Mouse (Mus musculus) mature B cell (primary cell): Measurements from ENCODE around the gene Nacc2.

ENCODE experiments used
- in situ Hi-C: fragments of 300-500 bp; cut with MboI; formaldehyde crosslinking; loops from 2 replicates; pipeline ENCODE4 v1.14.3; 2019

Nacc2 gene

DNA sequence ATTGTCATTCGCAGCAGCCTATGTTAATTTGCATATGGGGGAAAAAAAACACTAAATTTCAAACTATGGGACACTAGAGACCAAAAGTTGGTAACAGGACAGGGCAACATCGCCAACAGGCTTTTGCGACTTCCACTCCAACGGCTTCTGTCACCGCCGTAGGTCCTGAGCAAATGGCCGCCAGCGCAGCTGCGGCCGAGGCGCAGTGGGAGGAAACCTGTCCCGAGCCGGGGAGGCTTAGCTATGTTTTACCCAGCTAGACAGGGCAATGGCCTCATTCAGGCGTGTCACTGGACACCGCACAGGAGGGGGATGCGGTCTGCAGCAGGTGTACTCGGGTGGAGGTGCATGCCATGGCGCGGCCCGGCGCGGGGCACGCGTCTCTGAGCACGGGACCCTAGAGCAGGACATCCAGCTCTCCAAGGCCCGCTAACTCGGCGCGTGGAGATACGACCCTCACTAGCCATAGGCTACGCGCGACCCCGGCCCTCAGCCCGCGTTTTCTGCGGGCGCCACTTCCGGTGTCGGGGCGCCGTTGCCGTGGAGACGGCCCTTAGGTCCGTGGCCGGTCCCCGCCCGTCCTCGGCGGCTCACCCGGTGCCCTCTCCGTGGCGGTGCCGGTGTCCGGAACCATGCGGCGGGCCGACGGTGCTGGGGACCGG is 16.7 kb upstream of the Nacc2 start:
- in situ Hi-C loops: no loop called here

DNA sequence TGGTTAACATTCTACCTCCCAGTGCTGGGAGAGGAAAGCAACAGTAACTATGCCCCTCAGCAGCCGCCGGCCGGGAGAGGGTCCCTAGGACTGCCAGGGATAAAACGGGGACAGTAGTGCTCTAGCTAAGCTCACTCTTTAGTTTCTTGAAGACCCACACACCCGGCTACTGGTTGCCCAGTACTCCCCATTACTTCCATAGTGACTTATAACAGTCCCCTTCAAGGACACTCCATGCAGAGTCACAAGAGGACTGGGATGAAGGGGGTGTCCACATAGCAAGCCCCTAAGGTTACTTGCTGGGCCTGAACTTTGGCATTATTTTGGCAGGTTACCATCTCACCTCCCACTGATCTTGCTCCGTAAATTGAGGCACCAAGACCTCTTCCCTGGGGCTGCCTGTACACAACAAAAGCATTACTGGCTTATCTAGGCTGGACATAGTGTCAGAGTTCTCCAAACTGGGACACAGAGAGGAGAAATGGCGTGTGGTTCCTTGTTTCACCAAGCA is 16.1 kb upstream of the Nacc2 start:
- in situ Hi-C loops: no loop called here

DNA sequence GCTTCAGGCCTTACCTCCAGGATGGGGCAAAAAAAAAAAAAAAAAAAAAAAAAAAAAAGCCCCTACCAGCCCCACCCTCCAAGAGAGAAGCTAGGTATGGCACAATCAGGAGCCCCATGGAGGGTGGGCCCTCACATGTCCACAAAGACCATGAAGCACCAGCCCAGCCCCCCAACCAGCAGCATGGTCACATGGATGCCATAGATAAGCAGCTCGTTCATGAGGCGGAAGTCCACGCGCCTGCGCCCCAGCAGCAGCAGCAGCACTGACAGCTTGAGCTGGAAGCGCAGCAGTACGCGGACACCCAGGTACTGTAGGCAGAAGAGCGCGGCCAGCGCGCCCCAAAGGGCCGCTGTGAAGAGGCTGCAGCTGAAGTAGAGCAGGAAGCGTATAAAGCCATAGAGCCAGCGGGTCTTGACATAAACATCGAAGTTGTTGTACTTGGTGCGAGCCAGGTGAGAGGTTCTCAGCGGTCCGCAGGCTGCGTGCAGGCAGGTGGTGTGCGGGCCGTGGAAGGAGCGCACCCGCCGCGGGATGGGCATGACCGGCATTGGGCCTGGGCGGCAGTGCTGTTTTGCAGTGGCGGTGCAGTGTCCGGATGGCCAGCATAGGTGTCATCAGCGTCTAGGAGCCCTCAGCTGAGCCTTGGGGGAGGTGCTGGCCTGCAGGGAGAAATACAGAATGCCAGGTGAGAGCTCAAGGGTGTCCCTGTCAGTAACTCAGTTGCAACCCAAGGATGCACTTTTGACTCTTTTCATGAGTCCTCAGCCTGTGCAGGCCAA is 15.4 kb upstream of the Nacc2 start:
- in situ Hi-C loops: no loop called here

DNA sequence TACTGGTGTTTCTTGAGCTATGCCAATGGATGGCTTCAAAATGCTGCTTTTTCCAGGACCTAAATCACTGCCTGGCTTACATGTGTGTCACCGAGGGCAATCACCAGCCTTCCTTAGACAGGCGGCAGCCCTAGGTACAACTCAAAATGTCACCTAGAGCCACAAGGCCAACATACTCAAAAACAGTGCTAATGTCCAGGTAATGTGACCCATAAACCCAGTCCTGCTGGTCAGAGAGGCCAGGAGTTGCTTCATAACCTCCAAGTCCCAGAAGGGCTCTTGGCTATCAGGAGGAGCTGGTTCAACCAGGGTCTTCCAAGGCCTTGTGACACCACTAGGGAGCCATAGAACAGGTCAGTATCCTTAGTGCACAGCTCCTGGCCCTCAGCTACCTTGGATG is 11.6 kb upstream of the Nacc2 start:
- in situ Hi-C loops: no loop called here

DNA sequence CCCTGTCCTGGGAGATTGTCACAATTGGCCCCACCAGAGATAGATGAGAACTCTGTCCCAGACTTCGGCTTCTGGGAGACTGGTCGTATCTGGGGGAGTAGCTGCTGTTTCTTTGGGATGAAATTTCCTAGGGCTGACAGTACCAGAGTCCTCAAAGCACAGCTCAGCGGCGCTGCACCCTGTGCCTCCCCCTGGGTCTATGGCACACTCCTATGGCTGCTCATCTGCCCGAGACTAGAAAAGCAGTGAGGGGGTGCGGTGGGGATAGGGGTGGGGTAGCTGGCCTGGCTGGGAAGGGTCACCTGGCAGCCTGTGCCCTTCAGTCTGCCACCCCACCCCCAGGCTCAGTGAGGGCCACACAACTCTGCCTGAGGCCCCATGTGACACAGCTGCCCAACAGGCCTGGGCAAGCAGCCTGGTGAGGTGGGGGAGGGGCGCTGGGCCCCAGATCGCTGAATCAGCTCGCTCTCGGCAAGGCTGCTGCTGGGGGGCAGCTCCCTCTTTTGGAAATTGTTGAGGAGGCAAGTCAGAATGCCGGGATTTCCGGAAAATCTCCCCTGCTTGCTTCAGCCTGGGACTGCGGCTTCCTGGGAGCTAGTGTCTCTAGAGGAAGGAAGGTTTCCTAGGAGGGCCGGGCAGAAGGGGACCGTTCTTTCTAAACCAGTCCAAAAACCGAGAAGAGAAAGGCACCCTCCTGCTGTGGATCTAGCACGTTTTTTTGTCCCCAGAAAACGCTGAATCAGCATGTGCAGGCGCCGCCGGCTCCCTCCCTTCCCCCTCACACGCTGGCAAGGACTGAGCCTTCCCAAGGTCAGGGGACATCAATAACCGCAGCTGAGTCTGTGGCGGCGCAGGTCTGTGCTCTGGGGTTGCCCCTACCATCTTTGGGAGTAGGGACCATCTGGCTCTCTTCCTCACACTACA is 9.9 kb upstream of the Nacc2 start:
- in situ Hi-C loops: no loop called here

DNA sequence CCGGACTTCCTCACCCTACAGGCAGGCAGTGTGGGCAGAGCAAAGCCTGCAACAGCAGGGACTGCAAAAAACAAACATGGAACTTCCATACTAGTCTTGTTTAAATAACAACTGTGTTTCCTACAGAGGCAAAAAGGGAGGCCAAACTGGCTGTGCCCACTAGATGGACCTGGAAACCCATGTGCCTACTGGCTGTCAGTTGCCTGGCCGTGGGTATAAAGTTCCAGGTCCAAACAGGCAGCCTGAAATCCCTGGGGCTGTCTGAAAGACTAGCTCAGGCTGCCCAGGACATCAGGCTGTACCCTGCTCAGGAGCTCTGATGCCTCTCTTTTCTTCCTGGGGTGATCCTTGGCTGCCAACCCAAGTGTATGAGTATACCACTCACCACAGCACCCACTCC is 8.3 kb upstream of the Nacc2 start:
- in situ Hi-C loops: no loop called here

DNA sequence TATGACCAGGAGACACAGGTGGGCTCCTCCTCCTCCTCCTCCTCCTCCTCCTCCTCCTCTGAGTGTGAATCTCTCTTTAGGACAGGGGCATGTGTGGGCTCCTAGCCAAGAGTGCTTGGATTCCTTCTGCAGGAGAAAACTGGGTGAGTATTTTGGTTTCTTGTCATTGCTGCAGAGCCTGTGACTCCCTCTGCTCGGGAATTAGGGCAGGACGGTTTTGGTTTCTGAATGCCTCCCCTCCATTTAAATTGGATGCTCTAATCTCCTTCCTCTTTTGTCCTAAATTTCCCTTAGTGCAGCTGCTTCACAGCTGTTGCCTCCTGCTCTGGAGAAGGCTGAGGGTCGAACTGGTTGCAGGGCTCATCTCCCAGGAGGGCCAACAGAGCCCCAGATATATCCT is 6.9 kb upstream of the Nacc2 start:
- in situ Hi-C loops: no loop called here

DNA sequence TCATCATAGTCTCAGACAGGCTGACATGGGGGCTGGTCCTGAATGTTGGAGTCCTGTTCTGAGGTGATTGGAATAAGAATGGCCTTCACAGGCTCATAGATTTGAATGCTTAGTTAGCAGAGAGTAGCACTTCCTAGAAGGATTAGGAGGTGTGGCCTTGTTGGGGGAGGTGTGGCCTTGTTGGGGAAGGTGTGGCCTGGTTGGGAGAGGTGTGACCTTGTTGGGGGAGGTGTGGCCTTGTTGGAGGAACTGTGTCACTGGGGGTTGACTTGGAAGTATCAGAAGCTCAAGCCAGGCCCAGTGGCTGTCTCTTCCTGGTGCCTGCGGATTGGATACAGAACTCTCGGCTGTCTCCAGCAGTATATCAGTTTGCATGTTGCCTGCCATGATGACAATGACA is 6.3 kb upstream of the Nacc2 start:
- in situ Hi-C loops: no loop called here

DNA sequence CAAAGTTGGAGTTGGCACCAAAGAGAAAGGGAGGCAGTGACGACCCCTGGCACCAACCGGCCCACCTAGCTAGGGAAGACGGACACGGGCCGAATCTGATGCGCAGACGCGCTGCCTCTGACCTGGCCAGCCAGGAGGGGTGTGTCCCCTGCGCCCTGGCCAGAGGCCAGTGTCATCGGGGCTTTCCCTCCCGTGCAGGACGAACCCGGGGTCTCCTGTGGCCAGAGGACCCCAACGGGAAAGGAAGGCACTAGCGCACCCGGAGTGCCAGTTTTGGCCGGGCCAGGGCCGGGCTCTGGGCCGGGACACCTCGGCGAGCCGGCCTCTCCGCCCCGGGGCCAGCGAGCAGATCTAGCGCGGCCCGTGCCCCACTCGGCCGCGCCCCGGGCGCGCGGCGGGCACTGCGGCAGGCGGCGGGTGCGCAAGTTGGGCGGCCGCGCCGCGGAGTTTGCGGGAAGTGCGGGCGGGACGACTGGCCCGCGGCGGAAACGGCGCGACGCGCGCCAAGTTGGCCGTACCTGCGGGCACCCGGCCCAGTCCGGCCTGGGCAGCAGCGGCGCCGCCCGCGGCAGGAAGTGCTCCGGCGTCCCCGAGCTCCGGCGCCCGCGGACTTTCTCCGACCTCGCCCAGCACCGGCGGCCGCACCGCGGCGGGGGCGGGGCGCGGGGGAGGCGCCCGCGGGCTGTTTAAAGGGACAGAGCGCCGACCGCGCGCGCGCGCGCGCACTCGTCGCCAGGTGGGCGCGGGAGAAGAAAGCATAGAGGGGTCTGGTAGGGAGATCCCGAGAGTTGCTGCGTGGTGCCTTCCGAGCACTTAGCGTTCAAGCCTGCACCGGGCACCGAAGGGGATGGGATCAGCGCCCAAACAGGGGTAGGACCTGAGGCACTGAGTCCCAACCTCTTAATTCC is 595 bp downstream of the Nacc2 start:
- in situ Hi-C loops: no loop called here

DNA sequence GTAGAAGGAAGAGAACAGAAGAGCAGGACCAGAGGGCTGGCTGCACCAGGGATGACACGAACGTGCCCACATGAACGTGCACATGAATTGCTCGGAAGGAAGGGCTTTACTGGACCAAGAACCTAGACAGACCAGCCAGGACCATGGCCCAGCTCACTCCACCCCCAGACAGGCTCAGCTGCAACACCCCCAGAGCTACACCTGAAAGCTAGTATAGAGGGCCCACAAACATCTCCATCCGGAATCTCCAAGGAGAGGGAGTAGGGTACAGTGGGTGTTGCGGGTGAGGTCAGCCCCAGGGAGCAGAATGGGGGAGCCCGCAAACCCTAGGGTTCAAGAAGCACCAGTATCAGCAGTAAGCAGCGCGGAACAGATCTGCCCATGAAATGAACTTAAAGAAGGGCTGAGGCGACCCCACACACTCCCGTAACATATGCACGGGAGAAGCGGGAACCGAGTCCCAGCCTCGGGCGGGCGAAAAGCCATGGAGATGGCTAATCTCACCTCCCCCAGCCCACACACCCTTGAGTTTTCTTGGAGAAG is 1.4 kb downstream of the Nacc2 start:
- in situ Hi-C loops: no loop called here

DNA sequence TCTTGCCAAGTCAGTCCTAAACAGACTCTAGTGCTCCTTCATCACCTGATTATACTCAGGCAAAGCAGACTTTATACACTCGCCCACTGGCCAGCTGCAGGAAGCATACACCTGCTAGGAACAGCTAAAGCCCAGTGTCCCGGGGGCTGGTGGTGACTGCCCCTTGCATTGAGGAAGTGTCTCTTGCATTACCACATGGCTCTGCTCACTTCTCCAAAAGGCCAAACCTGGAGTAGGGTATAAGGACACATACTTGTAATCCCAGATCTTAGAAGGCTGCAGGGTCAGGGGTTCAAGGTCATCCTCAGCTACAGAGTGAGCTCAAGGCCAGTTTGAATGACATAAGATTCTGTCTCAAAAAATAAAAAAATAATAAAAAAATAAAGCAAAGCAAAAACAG is 3.4 kb downstream of the Nacc2 start:
- in situ Hi-C loops: no loop called here

DNA sequence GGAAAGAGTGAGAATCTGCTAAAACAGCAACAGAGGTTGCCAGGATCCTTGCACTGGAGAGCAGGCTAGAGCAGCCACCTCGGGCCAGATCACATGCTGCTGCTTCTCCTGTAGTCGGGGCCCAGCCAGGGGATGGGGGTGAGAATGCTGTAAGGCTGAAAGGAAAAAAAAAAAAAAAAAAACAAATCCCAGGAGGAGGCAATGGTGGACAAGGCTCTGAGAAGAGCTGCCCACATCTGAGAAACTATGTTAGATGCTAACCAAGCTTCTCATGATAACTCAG is 3.8 kb downstream of the Nacc2 start:
- in situ Hi-C loops: no loop called here

DNA sequence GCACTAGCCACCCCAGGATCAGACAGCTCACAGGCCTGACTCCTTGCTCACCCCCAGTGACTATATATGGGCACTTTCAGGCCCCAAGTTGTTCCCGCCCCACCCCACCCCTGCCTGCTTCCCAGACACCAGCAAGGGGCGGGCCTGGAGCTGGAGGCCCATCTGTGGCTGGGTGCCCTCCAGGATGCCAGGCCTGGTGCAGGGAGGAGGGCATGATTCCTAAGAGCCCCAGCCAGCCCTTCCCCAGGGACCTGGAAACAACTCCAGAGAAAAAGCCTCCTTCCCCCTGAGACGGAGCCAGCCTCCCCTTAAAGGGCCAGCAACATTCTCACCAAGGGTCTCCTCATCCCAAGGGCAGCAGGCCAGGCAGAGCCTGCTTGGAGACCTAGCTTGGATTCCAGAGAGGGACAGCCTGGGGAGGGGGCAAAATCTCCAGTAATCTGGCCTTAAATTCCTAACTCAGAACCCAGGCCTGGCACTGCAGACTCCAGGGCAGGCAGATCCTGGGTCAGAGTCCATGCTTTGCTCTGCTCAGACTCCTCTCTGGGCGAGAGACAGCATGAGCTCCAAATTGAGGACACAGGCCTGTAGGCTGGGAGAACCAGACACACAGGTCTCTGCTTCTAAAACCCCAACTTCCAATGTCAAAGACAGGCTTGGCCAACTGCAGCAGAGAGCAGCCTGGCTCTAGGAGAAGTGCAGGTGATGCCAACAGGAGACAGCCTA is 4.3 kb downstream of the Nacc2 start:
- in situ Hi-C loops: no loop called here

DNA sequence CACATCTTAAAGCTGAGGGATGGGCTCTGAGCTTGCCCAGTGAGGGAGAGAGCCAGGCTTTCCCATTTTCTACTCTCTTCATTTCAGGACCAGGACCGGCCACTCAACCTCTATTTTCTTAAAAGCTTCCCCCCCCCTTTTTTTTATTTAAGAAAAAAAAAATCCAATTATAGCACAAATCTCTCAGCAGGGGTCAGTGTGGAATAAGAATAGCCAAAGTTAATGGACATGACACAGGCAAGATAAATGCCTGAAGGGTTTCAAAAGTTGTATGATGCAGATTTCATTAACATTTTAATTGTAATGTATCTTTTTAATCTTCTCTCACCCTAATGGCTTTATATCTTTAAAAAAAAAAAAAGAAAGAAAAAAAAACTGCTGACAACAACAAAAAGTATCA is 5.4 kb downstream of the Nacc2 start:
- in situ Hi-C loops: no loop called here

DNA sequence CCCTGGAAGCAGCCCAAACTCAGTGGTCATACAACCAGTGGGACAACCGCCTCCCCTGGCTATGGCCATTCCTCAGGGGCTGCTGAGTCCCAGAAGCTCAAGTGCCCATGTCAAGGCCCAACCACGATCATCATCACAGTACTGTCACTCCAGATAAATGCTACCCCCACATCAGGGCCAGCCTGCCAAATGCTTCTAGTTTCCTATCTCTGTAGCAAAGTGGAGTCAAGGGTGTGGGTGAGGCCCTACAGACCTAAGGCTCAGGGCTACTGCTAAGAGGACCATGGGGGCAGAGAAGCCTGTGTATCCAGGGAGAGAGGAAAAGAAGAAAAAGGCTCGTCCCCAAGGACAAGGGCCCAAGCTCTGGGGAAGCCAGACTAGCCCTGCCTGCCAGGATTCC is 6.5 kb downstream of the Nacc2 start:
- in situ Hi-C loops: no loop called here

DNA sequence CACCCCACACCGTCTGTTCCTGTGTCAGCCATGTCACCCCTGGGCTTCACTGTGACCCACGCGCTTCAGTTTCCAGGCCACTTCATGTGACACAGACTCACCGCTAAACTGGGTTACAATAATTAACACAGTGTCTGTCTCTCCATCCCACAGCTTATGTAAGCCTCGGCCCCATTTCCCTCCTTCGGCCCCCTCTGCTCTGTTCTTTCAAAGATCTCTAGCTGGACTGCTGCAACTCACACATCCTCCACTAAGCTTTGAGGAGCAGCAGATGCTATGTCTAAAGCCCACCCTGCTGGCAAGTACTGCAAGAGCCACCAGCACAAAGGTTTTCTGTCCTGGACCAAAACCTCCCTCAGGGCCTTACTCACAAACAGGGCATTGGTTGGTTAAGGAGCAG is 7.8 kb downstream of the Nacc2 start:
- in situ Hi-C loops: no loop called here

DNA sequence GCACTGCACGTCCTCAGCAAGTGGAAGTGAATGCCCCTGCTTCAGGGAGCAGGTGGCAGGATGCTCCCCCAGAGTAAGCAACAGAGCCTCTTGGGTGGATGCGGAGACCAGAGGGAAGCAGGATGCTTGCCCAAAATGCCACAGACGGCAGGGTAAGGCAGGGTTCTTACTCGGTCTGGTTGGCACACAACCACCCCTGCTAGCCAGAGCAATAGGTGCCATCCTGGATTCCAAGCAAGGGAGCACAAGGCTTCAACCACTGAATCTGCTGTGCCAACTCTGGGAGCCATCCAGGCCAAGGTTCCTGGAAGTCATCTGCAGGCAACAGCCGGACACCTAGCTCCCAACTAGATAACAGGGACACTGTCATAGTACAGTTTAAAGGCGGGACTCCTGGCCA is 14.8 kb downstream of the Nacc2 start:
- in situ Hi-C loops: no loop called here

DNA sequence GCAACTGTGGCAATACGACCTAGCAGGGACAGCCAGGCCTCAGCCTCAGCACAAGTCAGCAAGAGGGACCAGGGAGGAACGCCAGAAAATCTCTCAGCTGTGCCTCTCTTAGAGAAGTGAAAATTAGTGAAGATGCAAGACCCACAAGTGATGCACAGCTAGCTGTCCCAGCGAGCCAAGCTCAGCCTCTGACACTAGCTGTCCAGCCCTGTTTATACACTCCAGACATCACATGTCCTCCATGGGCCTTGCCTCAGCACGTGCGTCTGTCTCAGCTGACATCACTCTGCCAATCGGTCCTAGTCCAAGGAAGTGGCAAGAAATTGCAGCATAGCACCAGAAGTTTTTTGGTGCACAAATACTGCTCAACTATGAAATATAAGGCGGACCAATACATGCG is 16.0 kb downstream of the Nacc2 start:
- in situ Hi-C loops: no loop called here

DNA sequence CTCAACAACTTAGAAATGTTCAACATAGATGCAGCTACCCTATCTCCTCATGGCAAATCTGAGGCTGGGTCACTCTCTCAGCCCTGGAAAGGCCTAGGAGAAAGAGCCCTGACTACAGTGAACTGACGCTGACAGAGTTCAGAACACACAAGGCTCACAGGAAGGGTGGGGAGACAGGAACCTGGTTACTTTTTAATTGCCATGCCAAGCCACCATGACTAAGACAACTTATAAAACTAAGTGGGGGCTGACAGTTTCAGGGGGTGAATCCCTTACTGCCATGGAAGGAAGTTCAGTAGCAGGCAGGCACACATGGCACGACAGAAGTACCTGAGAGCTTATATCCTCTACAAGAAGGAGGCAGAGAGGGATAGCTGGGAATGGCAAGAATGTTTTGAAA is 16.8 kb downstream of the Nacc2 start:
- in situ Hi-C loops: no loop called here

DNA sequence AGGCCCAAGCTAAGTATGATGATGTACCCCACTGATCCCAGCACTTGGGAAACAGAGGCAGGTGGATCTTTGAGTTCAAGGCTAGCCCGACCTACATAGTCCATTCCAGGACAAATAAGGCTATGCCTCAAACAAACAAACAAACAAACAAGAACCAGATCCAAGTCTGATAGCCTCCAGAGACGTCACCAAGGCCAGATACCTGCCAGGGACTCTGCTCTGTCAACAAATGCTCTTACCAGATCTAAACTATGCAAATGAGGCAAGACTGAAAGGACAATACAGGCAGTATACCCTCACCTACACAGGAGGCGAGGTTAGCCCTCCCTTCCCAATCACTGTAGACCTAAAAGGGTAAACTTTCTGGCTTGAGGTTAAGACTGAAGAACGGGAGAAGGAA is 22.7 kb downstream of the Nacc2 start:
- in situ Hi-C loops: no loop called here

DNA sequence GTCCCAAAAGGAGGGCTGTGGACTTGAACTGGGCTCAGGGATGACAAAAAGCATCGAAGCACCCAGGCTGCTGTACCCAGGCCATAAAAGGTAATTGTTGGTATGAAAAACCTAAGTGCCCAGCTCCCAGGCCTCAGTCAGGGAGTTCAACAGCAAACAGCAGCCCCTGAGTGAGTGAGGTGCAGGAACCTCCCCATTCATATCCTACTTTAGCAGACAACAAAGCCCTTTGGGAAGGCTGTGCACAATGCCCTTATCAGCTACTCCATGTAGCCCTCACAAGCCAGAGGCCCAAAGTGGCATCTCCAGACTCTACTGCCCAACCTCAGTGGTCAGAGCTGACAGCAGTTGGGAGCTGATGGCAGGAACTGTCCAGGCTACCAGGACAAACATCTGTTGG is 23.2 kb downstream of the Nacc2 start:
- in situ Hi-C loops: no loop called here
